Mouse (Mus musculus): ENCODE measurements around the gene Gm38655. TPM values are rescaled to one million over a fixed set of nuclear protein-coding genes. Genes with fewer than 3 reads are reported as not detected.

Gm38655 gene
- total and polyA plus RNA-seq, 2 experiments from 2014 or later = not detected

GRCm38 (mm10) chr17:25189091-25189490, 13.8 kb upstream of the Gm38655 start:
- 2% methylated on average over 16 of the region's 16 CpGs for WGBS
- no peak for DNase-seq
- no peaks in the 10 kb centered on the region for H3K27me3 ChIP-seq (ENCODE audit: insufficient read depth, low read length)
- H3K4me2 ChIP-seq (ENCODE audit: low read depth) = peak overlapping the region; percentile 91
- peaks cover 22% of the 10 kb centered on the region for H3K36me3 ChIP-seq (ENCODE audit: insufficient read depth)
- no peak for TF ChIP-seq CTCF (IDR thresholded peaks at IDR 0.05; ENCODE audit: low read depth)
- no peak for ATAC-seq
- peak overlapping the region; percentile 70; the same call in 1 of the 2 replicates for H3K27ac ChIP-seq (ENCODE audit: low read depth, low read length)
- peak overlapping the region; percentile 84 for H3K9ac ChIP-seq
- H3K4me3 ChIP-seq (ENCODE audit: low read depth, low read length) = peak overlapping the region; percentile 96
- H3K9me3 ChIP-seq (ENCODE audit: low read length) = no peaks in the 10 kb centered on the region
- peaks cover 7% of the 10 kb centered on the region for H3K4me1 ChIP-seq (ENCODE audit: insufficient read depth)

- H3K27me3 ChIP-seq (ENCODE audit: insufficient read depth, low read length) = no peaks in the 10 kb centered on the region
- ATAC-seq = peak; percentile 10; the same call in 1 of the 2 replicates
- peak; percentile 81 for DNase-seq
- peak within 1 kb of the TSS; percentile 84 for H3K9ac ChIP-seq
- no peak for TF ChIP-seq CTCF (IDR thresholded peaks at IDR 0.05; ENCODE audit: low read depth)
- WGBS = under 1% methylated on average over 76 of the region's 104 CpGs
- peak within 1 kb of the TSS; percentile 96 for H3K4me3 ChIP-seq (ENCODE audit: low read depth, low read length)
- H3K36me3 ChIP-seq (ENCODE audit: insufficient read depth) = peaks cover 15% of the 10 kb centered on the region; the same call in 1 of the 2 replicates
- H3K4me2 ChIP-seq (ENCODE audit: low read depth) = peak within 1 kb of the TSS; percentile 91
- peaks cover 8% of the 10 kb centered on the region for H3K4me1 ChIP-seq (ENCODE audit: insufficient read depth)
- no peaks in the 10 kb centered on the region for H3K9me3 ChIP-seq (ENCODE audit: low read length)
- peak within 1 kb of the TSS; percentile 70 for H3K27ac ChIP-seq (ENCODE audit: low read depth, low read length)
Observed at GRCm38 (mm10) chr17:25188150-25189031, 13.1 kb upstream of the Gm38655 start, which contains the start of gene Unkl. Gene Unkl (plus strand): TSS chr17:25188397.

DNA sequence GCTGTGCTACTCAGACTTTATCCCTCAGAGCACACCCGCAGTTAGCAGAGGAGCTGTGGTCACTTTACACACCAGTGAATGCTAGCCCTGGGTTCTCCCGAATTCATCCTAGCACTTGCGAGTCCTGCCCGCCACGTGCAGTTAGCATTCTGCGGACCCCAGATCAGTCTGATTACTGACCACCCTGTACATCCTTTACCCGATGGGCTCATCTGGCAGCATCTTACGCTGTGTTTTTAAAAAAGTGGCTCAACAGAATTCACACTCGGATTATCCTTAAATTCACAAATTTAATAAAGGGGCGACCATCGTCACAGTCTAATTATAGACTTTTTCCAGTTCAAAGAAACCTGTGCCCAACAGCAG, 12.5 kb upstream of the Gm38655 start:
- DNase-seq (no peak), ATAC-seq (no peak)
- Histone ChIP-seq H3K4me3 (ENCODE audit: low read depth, low read length) (peak overlapping the region; percentile 96), H3K36me3 (ENCODE audit: insufficient read depth) (0 out of 2 replicates have a peak, but pooled peaks cover 9% of the 10 kb centered on the region), H3K27ac (ENCODE audit: low read depth, low read length) (peak overlapping the region; percentile 70), H3K4me2 (ENCODE audit: low read depth) (peak overlapping the region; percentile 91), H3K9me3 (ENCODE audit: low read length) (no peaks in the 10 kb centered on the region), H3K9ac (peak overlapping the region; percentile 84), H3K4me1 (ENCODE audit: insufficient read depth) (peaks cover 10% of the 10 kb centered on the region), H3K27me3 (ENCODE audit: insufficient read depth, low read length) (no peaks in the 10 kb centered on the region)
- WGBS = 6% methylated on average over 11 of the region's 11 CpGs
- TF ChIP-seq CTCF (IDR thresholded peaks at IDR 0.05; ENCODE audit: low read depth) = no peak

DNA sequence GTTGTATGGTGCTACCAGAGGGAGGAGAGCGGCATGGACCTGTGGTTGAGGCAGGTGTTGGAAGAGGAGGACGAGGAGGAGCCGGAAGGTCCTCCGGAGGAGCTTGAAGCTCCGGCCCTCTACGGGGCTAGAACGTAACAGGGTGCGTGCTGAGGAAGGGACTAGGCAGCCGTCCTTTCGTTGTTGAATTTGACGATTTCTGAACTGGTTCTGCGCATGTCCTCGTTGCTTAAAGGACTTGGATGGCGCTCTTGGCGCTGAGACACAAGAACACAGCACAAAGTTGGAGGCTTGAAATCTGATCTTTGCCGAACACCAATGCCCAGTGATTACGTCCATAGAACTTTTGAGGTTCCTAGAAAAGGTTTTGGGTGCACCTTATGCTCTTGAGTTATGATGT, 9.7 kb upstream of the Gm38655 start:
- Histone ChIP-seq H3K27me3 (ENCODE audit: insufficient read depth, low read length) (no peaks in the 10 kb centered on the region), H3K9me3 (ENCODE audit: low read length) (no peaks in the 10 kb centered on the region), H3K9ac (peak overlapping the region; percentile 85), H3K27ac (ENCODE audit: low read depth, low read length) (peak overlapping the region; percentile 57; the same call in 1 of the 2 replicates), H3K36me3 (ENCODE audit: insufficient read depth) (no peaks in the 10 kb centered on the region), H3K4me3 (ENCODE audit: low read depth, low read length) (peak overlapping the region; percentile 85), H3K4me2 (ENCODE audit: low read depth) (peak overlapping the region; percentile 91), H3K4me1 (ENCODE audit: insufficient read depth) (peaks cover 10% of the 10 kb centered on the region)
- ATAC-seq = no peak; the same call in 1 of the 2 replicates
- no peak for TF ChIP-seq CTCF (IDR thresholded peaks at IDR 0.05; ENCODE audit: low read depth)
- WGBS = 8% methylated on average over 17 of the region's 17 CpGs
- no peak for DNase-seq

DNA sequence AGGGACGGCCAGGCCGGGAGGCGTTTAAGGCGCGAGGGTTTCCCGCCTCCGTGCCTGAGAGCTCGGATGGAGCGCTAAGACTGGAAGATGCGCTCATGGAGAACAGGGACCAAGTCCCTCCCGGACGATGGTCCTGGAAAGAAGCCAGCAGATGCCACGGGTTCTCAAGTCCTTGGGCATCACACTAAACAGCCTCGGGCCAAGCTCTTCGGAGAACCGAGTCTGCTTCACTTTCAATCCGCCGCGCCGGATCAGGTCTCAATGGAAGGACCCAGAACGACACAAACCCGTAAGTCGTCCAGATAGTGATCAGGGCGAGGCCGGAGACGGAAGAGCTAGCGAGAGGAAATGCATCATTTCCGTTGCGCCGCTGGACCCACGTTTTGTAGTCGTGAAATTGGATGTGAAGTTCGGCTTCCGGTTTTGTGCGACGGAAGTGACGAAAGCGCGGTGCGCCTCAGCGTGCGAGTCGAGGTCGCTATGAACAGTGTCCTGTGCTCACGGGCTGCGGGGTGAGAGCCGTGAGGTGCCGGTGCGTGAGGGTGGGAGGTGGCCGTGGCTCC, 8.9 kb upstream of the Gm38655 start, which contains the start of gene BC003965:
BC003965 (plus strand) TSS at position 426 of the 563 bp plus-strand sequence.
- peak within 1 kb of the TSS; percentile 91 for H3K4me2 ChIP-seq (ENCODE audit: low read depth)
- peaks cover 4% of the 10 kb centered on the region for H3K4me1 ChIP-seq (ENCODE audit: insufficient read depth)
- no peaks in the 10 kb centered on the region for H3K36me3 ChIP-seq (ENCODE audit: insufficient read depth)
- peak within 1 kb of the TSS; percentile 95 for H3K27ac ChIP-seq (ENCODE audit: low read depth, low read length)
- no peaks in the 10 kb centered on the region for H3K9me3 ChIP-seq (ENCODE audit: low read length)
- H3K9ac ChIP-seq = peak within 1 kb of the TSS; percentile 85
- no peak for TF ChIP-seq CTCF (IDR thresholded peaks at IDR 0.05; ENCODE audit: low read depth)
- peak; percentile 99 for DNase-seq
- peak within 1 kb of the TSS; percentile 85 for H3K4me3 ChIP-seq (ENCODE audit: low read depth, low read length)
- WGBS = under 1% methylated on average over 50 of the region's 50 CpGs
- H3K27me3 ChIP-seq (ENCODE audit: insufficient read depth, low read length) = no peaks in the 10 kb centered on the region
- peak; percentile 93 for ATAC-seq

DNA sequence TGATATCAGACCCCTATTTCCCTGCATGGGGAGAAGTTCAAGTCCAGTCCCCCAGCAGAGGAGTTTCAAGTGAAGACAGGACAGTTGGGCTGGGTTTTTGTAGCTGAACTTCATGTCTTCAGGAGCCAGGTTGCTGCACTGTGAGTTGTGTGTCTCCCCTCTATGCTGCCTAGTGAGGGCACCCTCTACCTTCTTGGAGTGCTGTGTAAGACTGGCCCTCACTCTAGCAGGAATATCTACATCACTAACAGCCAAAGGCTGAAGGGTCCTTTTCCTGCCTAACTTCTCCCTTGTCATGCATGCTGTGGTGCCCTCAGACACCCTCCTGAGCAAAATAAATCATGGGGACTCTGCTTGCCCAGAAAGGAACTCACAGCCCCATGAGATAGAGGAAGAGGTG, 8.0 kb upstream of the Gm38655 start:
- Histone ChIP-seq H3K36me3 (ENCODE audit: insufficient read depth) (no peaks in the 10 kb centered on the region), H3K27ac (ENCODE audit: low read depth, low read length) (no peak overlapping the region), H3K9me3 (ENCODE audit: low read length) (no peaks in the 10 kb centered on the region), H3K4me1 (ENCODE audit: insufficient read depth) (peaks cover 4% of the 10 kb centered on the region), H3K4me3 (ENCODE audit: low read depth, low read length) (no peak overlapping the region), H3K9ac (no peak overlapping the region), H3K4me2 (ENCODE audit: low read depth) (peak overlapping the region; percentile 85; the same call in 1 of the 2 replicates), H3K27me3 (ENCODE audit: insufficient read depth, low read length) (no peaks in the 10 kb centered on the region)
- ATAC-seq (no peak), DNase-seq (no peak)
- no peak for TF ChIP-seq CTCF (IDR thresholded peaks at IDR 0.05; ENCODE audit: low read depth)

GRCm38 (mm10) chr17:25172558-25172957, 2.7 kb downstream of the Gm38655 start:
- Histone ChIP-seq H3K4me2 (ENCODE audit: low read depth) (no peak overlapping the region), H3K9me3 (ENCODE audit: low read length) (no peaks in the 10 kb centered on the region), H3K4me3 (ENCODE audit: low read depth, low read length) (no peak overlapping the region), H3K9ac (no peak overlapping the region), H3K27me3 (ENCODE audit: insufficient read depth, low read length) (no peaks in the 10 kb centered on the region), H3K4me1 (ENCODE audit: insufficient read depth) (no peaks in the 10 kb centered on the region), H3K27ac (ENCODE audit: low read depth, low read length) (no peak overlapping the region), H3K36me3 (ENCODE audit: insufficient read depth) (no peaks in the 10 kb centered on the region)
- ATAC-seq (no peak), DNase-seq (no peak)
- TF ChIP-seq CTCF (IDR thresholded peaks at IDR 0.05; ENCODE audit: low read depth) = no peak
- 76% methylated on average over 3 of the region's 3 CpGs for WGBS
